Mouse (Mus musculus): ENCODE results near the gene Yipf3. TPM values are rescaled to one million over a fixed set of nuclear protein-coding genes. Genes with fewer than 3 reads are reported as not detected.

Gene Yipf3
- total RNA-seq (2022) = 10 to 100 TPM; 56.2 to 75.3 (median 61.7) TPM

GRCm38 (mm10) chr17:46247512-46248188 is at the start of gene Yipf3, which contains the start of gene Polr1c:
Gene Yipf3 (plus strand): TSS chr17:46248080.
Gene Polr1c (minus strand): TSS chr17:46248054.
- DNase-seq (ENCODE audit: low spot score in 2 of 2) = peak; percentile 86 to 91

- no peak for DNase-seq (ENCODE audit: low spot score in 2 of 2)
Measured at GRCm38 (mm10) chr17:46201151-46201550, 46.7 kb upstream of the Yipf3 start.

DNA sequence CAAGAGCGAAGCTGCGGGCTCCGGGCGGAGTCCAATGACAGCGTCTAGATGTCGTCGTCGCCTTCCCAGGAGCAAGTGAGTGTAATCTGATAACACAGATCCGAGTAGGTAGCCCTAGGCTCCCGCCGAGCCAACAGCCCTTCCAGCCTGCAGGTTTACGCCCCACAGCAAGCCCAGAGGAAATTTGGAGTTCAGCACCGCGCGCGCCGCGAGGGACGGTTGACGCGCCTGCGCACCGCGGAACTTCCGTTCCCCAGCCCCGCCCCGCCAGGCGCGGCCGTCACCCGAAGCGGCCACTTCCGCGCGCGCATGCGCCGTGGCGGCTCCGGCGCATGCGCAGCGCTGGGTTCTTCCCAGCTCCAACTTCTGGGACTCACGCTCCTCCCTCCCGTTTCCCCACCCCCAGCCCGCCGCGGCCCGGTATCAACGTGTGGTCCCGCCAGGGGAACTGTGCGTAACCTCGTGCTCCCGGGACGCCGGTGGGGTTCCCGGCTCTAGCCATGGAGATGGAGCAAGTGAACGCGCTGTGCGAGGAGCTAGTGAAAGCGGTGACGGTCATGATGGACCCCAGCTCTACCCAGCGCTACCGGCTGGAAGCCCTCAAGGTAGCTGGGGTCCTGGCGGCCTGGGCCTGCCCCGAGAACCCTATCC is 45.3 kb upstream of the Yipf3 start, which contains the start of the genes Polh and Xpo5:
Gene Polh, minus strand, starts transcription at position 225 of the 651 bp plus-strand sequence.
Gene Xpo5, plus strand, starts transcription at position 362 of the 651 bp plus-strand sequence.
- DNase-seq (ENCODE audit: low spot score in 2 of 2) = peak; percentile 86 to 93

DNA sequence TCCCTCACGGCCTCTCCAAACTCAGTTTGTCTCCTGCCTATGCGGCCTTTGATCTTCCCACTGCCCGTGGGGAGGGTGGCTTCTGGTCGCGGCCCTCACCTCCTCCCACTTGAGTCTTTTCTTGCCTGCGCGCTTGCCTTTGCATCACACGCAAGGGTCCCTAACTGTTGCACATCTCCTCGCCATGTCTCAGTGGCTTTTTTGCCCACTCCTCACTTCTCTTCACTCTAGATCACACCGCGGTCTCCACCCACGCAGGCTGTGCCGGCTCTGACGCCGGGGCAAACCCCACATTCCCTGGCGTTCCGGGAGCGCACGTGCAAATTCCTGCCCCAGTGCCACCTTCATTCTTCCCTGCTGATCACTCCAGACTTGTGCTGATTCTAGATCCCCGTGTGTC is 44.8 kb upstream of the Yipf3 start:
- DNase-seq (ENCODE audit: low spot score in 2 of 2) = no peak

DNA sequence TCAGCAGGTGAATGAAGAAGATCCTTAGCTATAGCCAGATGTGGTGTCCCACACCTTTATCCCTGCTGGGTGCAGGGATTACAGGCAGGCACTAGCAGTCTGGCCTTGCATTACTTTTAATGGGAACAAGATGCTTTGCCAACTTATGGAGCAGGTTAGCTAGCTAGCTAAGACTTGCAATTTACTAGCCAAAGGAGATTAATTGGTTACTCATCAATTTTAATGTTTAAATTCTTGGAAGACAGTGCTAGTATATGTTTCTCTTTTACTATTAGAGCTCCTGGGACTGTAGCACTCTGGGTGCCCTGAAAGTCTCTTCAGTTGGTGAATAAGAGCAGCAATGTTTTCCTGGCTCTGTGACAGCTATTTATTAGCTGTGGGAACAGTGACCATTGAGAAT is 41.2 kb upstream of the Yipf3 start:
- no peak for DNase-seq (ENCODE audit: low spot score in 2 of 2)

- no peak for DNase-seq (ENCODE audit: low spot score in 2 of 2)
Measured at GRCm38 (mm10) chr17:46210550-46210949, 37.3 kb upstream of the Yipf3 start.

DNA sequence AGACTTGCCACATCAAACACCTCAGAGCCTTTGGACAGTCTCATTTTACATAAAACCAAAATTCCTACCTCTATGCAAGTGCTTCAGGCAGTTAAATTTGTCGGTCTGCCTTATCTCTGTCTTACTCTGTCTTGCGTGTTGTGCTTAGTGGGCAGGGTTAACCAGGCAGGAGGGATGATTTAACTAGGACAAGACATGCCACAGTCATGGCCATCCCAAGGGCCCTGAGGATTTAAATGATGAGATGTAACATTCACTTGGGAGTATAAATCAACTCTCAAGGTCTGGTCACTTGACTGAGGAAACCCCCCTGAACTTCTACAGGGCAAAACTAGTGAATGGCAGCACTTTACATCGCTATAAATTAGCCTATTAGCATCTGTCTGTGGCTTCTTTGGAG is 26.3 kb upstream of the Yipf3 start:
- DNase-seq (ENCODE audit: low spot score in 2 of 2) = no peak

DNA sequence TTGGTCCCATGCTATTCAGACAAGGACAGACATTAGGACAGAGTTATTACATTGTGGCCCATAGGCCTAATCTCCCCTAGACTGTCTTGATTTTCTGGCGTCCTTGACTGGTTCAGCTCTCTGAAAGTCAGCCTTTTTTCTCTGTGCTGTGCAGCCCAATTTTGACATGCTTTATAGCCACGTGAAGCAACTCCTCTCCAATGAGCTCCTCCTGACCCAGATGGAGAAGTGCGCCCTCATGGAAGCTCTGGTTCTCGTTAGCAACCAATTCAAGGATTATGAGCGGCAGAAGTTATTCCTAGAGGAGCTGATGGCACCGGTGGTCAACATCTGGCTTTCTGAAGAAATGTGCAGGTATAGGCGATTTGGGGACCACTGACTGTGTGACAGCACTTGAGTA is 20.3 kb upstream of the Yipf3 start:
- DNase-seq (ENCODE audit: low spot score in 2 of 2) = no peak

GRCm38 (mm10) chr17:46236067-46236466 is 11.8 kb upstream of the Yipf3 start:
- no peak for DNase-seq (ENCODE audit: low spot score in 2 of 2)

DNA sequence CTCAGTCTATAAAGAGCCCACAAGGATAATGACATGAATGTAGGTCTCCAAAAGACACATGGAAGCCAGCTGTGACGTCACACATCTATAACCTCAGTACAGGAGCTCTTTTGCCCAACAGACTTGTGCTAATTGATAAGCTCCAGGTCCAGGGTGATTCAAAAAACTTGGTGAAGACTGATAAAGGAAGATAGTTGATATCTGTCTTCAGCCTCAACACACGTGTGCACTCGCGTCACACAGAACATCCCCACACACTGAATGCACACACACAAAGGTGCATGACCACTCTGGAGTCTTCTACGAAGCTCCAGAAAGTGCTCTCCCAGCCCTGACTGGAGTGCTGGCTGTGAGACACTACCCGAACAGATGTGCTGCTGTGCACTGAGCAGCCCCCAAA is 10.8 kb upstream of the Yipf3 start:
- DNase-seq (ENCODE audit: low spot score in 2 of 2) = no peak

- no peak for DNase-seq (ENCODE audit: low spot score in 2 of 2)
Measured at GRCm38 (mm10) chr17:46237480-46237879, 10.4 kb upstream of the Yipf3 start.

DNA sequence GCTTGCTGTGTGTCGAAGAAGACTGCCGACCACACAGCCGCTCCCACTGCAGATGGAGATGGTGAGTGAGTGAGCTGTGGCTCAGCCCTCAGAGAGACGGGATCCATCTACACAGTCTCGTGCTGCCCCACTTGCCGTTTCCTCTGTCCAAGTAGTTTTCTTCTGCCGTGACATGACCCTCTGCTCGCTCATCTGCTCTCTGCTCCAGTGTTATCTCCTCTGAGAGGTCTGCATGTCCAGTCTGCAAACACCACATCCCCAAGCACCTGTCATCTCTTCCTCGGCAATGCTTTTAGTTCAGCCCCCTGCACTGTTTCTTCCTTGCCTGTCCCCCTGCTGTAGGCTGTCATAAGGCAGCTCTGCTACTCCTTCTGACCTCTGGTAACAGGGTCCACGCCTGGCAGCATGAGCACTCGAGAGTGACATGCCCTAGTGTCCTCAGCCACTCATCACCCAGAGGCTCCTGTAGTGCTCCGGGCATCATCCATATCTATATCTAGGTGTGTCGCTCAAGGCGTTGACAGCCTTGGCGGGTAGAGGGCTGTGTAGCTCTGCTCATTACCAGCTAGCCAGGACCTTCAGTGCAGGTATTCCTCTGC is 8.3 kb upstream of the Yipf3 start:
- no peak for DNase-seq (ENCODE audit: low spot score in 2 of 2)

GRCm38 (mm10) chr17:46241471-46241870 is 6.4 kb upstream of the Yipf3 start:
- no peak for DNase-seq (ENCODE audit: low spot score in 2 of 2)

GRCm38 (mm10) chr17:46242274-46242673 is 5.6 kb upstream of the Yipf3 start:
- no peak for DNase-seq (ENCODE audit: low spot score in 2 of 2)

DNA sequence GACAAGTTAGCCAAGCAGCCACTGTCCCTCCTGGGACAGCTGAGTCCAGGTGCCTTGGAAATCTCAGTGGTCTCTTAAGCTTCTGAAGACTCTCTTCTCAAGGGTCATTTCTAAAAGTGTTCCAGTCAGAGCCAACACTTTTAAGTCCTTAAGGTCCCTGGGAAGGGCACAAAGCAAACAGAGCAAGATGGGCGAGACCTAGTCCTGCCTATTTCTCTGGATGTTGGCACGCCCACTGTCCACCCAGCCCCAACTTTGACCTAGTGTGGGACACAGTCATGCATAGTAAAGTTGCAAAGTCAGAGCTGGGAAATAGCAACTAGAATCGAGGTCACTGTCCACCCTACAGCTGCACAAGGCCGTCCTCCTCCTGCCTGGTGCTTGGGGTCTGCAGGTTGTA is 4.9 kb upstream of the Yipf3 start:
- no peak for DNase-seq (ENCODE audit: low spot score in 2 of 2)

DNA sequence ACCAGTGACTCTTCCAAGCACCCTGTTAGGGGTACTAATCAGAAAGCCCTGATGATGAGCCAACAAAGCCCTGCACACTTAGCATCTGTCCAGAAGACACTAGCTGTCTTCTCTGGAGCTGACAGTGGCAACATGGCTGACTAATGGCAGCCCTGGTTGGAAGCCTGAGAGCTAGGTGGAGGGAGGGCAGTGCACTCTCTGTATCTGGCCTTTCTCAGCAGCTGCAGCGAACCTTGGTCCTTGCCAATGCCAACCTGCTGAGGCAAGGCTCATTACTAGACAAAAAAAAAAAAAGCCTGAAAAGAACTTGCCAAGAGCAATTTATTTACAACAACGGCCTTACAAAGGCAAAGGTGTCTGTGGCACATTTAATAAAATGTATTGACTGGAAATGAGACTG is 4.3 kb upstream of the Yipf3 start:
- no peak for DNase-seq (ENCODE audit: low spot score in 2 of 2)

- DNase-seq (ENCODE audit: low spot score in 2 of 2) = no peak
Measured at GRCm38 (mm10) chr17:46244579-46244978, 3.3 kb upstream of the Yipf3 start.

GRCm38 (mm10) chr17:46248189-46248522 is 276 bp downstream of the Yipf3 start:
- no peak for DNase-seq (ENCODE audit: low spot score in 2 of 2)

DNA sequence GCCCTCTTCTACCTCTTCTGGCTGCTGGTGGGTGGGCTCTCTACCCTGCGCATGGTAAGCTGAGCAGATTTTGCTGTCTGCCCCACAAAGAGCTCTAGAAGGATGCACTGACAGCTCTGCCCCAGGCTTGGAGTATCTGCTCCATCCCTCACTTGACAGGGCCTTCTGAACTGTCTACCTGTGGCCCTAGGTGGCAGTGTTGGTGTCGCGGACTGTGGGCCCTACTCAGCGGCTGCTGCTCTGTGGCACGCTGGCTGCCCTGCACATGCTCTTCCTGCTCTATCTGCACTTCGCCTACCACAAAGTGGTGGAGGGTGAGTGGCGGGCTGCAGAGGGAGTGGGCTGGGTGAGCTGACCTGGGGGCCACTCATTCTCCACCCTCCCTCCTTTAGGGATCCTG is 3.3 kb downstream of the Yipf3 start:
- no peak for DNase-seq (ENCODE audit: low spot score in 2 of 2)

DNA sequence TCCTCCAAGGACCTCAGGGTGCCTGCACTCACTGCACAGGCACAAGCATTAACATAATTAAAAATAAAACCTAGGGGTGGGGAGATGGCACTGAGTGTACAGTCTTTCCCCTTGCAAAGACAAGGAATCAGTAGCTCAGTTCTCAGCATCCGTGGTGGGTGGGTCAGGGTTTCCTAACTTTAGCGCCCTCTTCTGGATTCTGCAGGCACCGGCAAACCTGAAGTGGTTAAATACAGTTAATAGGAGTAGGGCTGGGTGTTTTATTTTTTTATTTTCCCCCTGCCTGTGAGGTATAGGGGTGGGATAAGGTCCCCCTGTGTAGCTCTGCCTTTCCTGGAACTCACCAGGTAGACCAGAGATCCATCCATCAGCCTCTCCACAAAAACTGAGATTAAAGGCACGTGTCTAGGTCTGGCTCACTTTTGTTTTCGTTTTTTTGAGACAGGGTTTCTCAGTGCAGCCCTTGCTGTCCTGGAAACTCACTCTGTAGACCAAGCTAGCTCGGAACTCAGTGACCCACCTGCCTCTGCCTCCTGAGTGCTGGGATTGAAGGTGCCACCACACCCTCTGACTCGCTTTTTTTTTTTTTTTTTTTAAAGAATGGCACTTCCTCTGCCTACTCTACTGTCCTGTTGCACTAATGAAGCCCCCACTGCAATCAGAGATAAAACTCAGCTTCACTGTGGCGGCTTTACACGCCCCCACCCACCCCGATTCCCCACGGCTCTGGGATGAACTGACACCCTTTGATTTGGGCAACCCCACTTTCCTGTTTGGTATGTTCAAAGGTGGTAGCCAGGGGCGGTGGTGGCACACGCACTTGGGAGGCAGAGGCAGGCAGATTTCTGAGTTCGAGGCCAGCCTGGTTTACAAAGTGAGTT is 4.9 kb downstream of the Yipf3 start:
- DNase-seq (ENCODE audit: low spot score in 2 of 2) = no peak

DNA sequence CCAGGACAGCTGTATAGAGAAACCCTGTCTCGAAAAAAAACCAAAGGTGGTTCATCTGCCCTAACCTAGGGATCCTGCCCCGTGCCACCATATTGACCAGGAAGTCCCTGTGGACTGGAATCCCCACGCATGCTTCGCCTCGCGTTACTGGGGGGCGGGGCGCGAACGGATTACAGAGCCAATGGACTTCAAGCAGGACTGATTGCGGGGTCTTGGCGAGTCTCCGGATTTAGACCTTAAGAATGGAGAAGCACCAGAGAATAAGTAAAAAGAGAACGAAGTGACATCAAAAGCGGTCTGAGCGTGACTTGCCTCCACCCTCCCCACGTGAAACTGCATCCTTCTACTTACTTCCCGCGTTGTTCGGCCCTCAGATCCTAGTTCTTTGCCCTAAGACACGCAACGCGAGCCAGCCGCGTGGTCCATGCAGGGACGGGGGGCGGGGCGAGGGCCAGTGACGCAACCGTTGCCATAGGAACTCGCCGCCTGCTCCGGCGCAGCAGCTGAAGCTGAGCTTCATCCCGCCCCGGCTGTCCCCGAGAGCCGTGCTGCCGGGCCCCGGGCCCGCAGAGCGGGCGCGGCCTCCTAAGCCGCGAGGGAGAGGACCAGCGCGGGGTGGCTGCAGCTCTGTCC is 5.7 kb downstream of the Yipf3 start, which contains the start of gene Lrrc73:
Gene Lrrc73, plus strand, starts transcription at position 80 of the 633 bp plus-strand sequence.
- DNase-seq (ENCODE audit: low spot score in 2 of 2) = peak; percentile 82 to 83

All from gastrocnemius, adult 8-10 months (tissue).